Mouse (Mus musculus) ES-E14 (cell line): ENCODE data around the gene Morc1.
A peak's percentile ranks its signal among the peaks of the same experiment; 100 is the strongest.

Experiments
- CHD2 ChIP-seq: IDR thresholded peaks from 2 replicates; pipeline ENCODE4 v1.6.1; 2014; ENCODE audit warnings: mild to moderate bottlenecking, low read depth, low read length, inconsistent platforms
- ZC3H11A ChIP-seq: IDR thresholded peaks from 2 replicates; pipeline ENCODE4 v1.6.1; 2012; ENCODE audit warnings: low read depth, mild to moderate bottlenecking, inconsistent platforms, low read length, borderline replicate concordance
- ZNF384 ChIP-seq: IDR thresholded peaks from 2 replicates; pipeline ENCODE4 v1.6.1; 2012; ENCODE audit warnings: low read depth, low read length, inconsistent platforms

DNA sequence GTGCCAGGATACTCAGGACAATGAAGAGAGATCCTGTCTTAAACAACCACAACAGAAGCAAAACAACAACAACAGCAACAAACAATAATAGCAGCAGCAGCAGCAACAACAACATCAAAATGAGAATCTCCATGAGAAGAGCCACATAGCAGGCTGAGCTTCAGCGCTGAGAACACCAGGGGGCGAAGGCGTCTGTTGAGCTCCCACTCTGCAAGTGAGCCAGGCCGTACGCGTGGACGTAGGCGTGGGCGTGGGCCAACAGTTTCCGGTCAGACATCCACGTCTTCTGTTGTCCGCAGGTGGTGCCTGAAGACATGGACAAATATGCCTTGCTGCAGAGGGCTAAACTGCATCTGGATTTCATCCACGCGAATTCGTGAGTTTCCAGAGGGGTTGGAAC, at the start of gene Morc1:
- TF ChIP-seq ZC3H11A (peak; percentile 39; the same call in 1 of the 2 replicates), CHD2 (no peak), ZNF384 (no peak)
